Mouse (Mus musculus): ENCODE data around the gene Helz.

- TF ChIP-seq ZNF384 (IDR thresholded peaks at IDR 0.05; ENCODE audit: low read depth, low read length) (no peak), MAFK (IDR thresholded peaks at IDR 0.05; ENCODE audit: insufficient read depth, low read depth, low read length) (no peak), CHD2 (IDR thresholded peaks at IDR 0.05; ENCODE audit: low read depth, low read length) (no peak)
These were observed 37.9 kb upstream of the Helz start for GRCm38 (mm10) chr11:107509631-107510338.
